Mouse (Mus musculus) E14TG2a.4 (cell line): ENCODE measurements at regions not wholly inside any gene's neighbourhood (a gene's known extent, or its start where the extent isn't known, plus 50 kb on each side); places are given as distances from the start of the nearest gene placed in this dataset.

Experiments used
- H3K27me3 ChIP-seq: 2 replicates; pipeline ENCODE4 v1.6.1; 2014; ENCODE audit warnings: low read length, control low read depth; ENCODE audit not compliant: insufficient read depth
- H3K36me3 ChIP-seq: 2 replicates; pipeline ENCODE4 v1.6.1; 2014; ENCODE audit warnings: low read length, control low read depth; ENCODE audit not compliant: insufficient read depth
- H3K4me1 ChIP-seq: replicated peaks from 2 replicates; pipeline ENCODE4 v1.6.1; 2014; ENCODE audit warnings: low read depth, low read length, control low read depth
- H3K4me3 ChIP-seq: replicated peaks from 2 replicates; pipeline ENCODE4 v1.5.1; 2014; ENCODE audit warnings: mild to moderate bottlenecking, low read length
- H3K9me3 ChIP-seq: 2 replicates; pipeline ENCODE4 v1.6.1; 2014; ENCODE audit warnings: low read length, control low read depth
- CTCF ChIP-seq: conservative IDR thresholded peaks from 2 replicates; pipeline ENCODE4 v1.5.1; 2014; ENCODE audit warnings: low read length
- NANOG ChIP-seq: IDR thresholded peaks from 2 replicates; pipeline ENCODE4 v1.6.1; 2014; ENCODE audit warnings: borderline replicate concordance, low read length, mixed read lengths
- POU5F1 ChIP-seq: IDR thresholded peaks from 2 replicates; pipeline ENCODE4 v1.6.1; 2014; ENCODE audit warnings: low read length, borderline replicate concordance

DNA sequence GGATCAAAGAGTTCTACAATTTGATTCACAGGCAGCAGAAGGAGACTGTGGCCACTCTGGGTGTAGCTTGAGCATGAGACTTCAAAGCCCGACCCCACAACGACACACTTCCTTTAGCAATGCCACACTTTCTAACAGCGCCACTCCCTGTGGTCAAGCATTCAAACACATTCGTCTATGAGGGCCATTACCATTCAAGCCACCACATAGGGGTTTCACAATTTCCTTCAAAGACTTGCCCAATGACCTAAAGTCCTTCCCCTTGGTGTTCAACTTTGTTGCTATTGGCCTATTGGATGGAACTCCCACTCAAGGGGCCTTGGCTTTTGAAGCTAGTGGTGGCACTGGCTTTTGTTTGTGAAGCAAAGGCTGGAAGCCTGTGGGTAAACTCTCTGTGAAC lies 91.1 kb upstream of the 1700024P04Rik start:
- H3K4me3 ChIP-seq = no peak overlapping the region
- H3K27me3 ChIP-seq = no peaks in the 10 kb centered on the region
- peaks cover 9% of the 10 kb centered on the region; the same call in 1 of the 2 replicates for H3K4me1 ChIP-seq
- TF ChIP-seq NANOG (no peak), POU5F1 (no peak), CTCF (no peak)
- H3K9me3 ChIP-seq = no peaks in the 10 kb centered on the region
- no peaks in the 10 kb centered on the region for H3K36me3 ChIP-seq

- Histone ChIP-seq H3K9me3 (no peaks in the 10 kb centered on the region), H3K27me3 (no peaks in the 10 kb centered on the region), H3K4me3 (no peak overlapping the region), H3K36me3 (no peaks in the 10 kb centered on the region), H3K4me1 (peaks cover 9% of the 10 kb centered on the region; the same call in 1 of the 2 replicates)
- TF ChIP-seq NANOG (no peak), CTCF (no peak), POU5F1 (no peak)
Measured at GRCm38 (mm10) chr13:99071821-99072414, 87.6 kb upstream of the 1700024P04Rik start.

DNA sequence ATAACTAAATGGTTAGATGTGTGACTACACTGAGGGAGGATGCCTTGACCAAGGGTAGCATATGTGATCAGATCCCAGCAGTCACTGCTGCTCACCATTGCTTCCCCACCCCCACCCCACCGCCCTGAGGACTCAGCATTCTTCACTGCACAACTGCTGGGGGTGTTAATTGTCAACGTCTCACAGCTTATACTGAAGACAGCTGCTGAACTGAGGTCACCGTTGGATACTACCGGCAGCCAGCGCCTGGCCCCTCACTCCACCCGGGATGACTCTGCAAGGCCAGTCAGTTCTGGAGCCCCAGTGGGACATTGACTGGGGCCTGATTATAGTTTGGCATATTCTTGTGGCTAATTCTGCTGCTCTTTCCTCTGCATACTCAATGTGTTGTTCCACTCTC lies 87.0 kb upstream of the 1700024P04Rik start:
- Histone ChIP-seq H3K9me3 (no peaks in the 10 kb centered on the region), H3K4me3 (no peak overlapping the region), H3K36me3 (no peaks in the 10 kb centered on the region), H3K27me3 (no peaks in the 10 kb centered on the region), H3K4me1 (peaks cover 9% of the 10 kb centered on the region; the same call in 1 of the 2 replicates)
- TF ChIP-seq CTCF = no peak
- no peak for TF ChIP-seq POU5F1
- TF ChIP-seq NANOG = no peak

DNA sequence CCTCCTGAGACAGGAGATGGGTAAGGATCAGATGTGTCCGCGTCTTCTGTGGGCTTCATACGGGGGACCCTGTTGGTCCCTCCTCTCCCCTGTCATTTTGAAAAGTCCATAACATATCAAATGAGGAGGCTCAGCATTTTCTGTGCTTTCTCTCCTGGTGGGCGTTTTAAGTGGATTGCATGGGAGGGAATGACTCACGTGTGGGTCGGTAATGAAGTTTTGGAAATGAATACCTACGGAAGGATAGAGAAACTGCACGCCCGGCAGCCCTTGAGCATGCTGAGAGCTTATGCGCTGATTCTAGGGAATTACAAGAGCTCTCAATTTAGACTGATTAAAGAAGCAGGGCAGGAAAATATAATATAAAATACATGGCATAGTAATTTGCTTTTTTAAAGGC lies 85.4 kb upstream of the 1700024P04Rik start:
- Histone ChIP-seq H3K36me3 (no peaks in the 10 kb centered on the region), H3K4me3 (no peak overlapping the region), H3K4me1 (peaks cover 4% of the 10 kb centered on the region; the same call in 1 of the 2 replicates), H3K9me3 (no peaks in the 10 kb centered on the region), H3K27me3 (no peaks in the 10 kb centered on the region)
- no peak for TF ChIP-seq CTCF

DNA sequence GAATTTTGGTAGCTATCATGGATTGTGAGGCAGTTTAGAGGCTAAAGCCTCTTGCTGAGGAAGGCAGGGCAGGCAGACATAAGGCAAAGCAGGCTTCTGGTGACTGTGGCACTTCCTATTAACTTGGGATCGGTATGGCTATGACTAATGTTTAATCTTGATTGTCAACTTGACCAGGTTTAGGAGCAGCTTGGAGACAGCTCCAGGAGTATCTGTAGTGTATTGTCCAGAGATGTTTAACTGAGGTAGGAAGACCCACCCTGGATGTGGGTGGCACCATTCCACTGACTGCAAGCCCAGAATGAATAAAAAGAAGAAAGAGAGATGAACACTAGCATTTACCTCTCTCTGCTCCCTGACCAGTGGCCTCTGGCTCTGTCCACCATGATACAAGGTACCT lies 83.1 kb upstream of the 1700024P04Rik start:
- no peaks in the 10 kb centered on the region for H3K9me3 ChIP-seq

GRCm38 (mm10) chr13:99063431-99063830 lies 79.1 kb upstream of the 1700024P04Rik start:
- Histone ChIP-seq H3K27me3 (no peaks in the 10 kb centered on the region), H3K36me3 (no peaks in the 10 kb centered on the region), H3K4me3 (no peak overlapping the region), H3K9me3 (no peaks in the 10 kb centered on the region), H3K4me1 (no peaks in the 10 kb centered on the region)
- TF ChIP-seq POU5F1 (no peak), CTCF (no peak), NANOG (no peak)

More for the DNA sequence above, 83.1 kb upstream of the 1700024P04Rik start:
- Histone ChIP-seq H3K36me3 (no peaks in the 10 kb centered on the region), H3K27me3 (no peaks in the 10 kb centered on the region), H3K4me3 (no peak overlapping the region), H3K4me1 (peaks cover 4% of the 10 kb centered on the region; the same call in 1 of the 2 replicates)
- no peak for TF ChIP-seq CTCF
- no peak for TF ChIP-seq POU5F1

DNA sequence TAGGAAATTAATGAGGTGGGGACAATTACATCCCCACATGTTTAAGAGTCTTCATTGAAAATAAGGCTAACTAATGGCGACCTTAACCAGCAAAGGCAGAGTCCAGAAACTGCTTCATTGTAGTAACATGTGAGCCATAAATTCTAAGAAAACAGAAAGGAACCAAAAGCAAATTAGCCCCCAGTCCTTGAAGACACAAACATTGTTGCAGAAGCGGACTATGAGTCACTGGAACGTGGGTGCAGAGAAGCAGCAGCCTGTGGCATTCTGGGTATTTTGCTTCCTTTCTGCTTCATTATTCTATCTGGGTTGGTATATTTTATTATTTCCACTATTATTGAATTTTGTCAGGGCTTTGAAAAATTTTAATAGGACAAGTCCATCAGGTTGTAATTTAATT lies 78.6 kb upstream of the 1700024P04Rik start:
- H3K36me3 ChIP-seq = no peaks in the 10 kb centered on the region
- H3K4me1 ChIP-seq = no peaks in the 10 kb centered on the region
- H3K4me3 ChIP-seq = no peak overlapping the region
- H3K27me3 ChIP-seq = no peaks in the 10 kb centered on the region
- no peak for TF ChIP-seq CTCF
- no peak for TF ChIP-seq NANOG
- TF ChIP-seq POU5F1 = no peak
- H3K9me3 ChIP-seq = no peaks in the 10 kb centered on the region

DNA sequence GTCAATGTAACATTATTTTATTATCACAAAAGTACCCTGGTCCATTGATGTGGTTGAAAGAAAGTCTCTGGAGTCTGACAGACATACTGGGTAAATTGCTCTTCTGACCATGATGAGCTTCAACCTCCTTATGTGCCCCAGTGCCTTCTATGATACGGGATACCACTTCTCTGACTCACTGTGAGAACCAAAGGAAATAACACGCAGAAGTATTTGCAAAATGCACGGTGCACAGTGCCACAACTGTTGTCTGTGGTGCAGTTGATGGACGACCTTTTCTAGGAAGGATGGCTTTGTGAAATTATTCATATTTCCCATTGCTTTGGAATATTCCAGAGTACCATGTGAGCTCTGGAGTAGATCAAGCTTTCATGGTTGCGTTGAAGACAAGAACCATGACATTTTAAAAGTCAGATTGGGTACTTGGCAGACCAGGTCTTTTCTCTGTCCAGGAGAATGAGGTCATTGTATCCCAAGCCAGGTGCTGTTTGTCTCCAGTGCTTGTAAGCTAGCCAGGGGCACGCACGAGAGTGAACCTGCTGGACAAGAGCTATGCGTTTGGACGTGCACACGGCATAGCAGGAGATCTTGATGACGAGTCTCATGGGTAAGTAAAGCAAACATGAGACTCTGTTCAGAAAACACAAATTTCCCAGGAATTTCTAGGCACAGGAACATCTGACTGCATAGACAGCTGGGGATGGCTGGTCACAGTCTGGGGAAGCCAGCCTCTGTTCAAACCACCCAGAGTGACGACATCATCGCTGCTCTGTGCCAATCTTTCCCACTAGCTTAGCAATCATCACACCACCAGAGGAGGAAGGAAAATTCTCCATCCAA lies 74.0 kb upstream of the 1700024P04Rik start:
- Histone ChIP-seq H3K27me3 (0 out of 2 replicates have a peak, but pooled peaks cover 7% of the 10 kb centered on the region), H3K36me3 (no peaks in the 10 kb centered on the region), H3K4me3 (no peak overlapping the region), H3K4me1 (peaks cover 5% of the 10 kb centered on the region; the same call in 1 of the 2 replicates), H3K9me3 (no peaks in the 10 kb centered on the region)
- TF ChIP-seq CTCF (no peak), POU5F1 (no peak), NANOG (no peak)

DNA sequence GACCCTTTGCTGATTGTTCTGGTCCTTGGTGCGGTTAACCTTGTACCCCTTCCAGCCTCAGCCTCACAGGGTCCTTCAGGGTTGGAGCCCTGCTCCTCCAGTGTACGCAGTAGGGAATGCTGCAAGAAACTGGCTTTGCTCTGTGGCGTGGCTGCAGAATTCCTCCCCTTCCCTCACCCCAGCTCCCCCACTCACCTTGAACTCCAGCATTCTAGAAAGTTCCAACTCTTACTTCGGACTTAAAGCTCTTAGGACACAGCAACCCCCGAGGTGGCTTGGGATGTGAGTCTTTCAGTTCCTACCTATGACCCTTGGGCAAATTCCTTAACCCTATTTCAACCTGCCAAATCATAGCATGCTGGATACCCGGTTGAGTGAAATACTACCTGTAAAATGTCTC lies 73.3 kb upstream of the 1700024P04Rik start:
- H3K36me3 ChIP-seq = no peaks in the 10 kb centered on the region
- H3K27me3 ChIP-seq = 0 out of 2 replicates have a peak, but pooled peaks cover 7% of the 10 kb centered on the region
- TF ChIP-seq POU5F1 (no peak), NANOG (no peak), CTCF (no peak)
- no peak overlapping the region for H3K4me3 ChIP-seq
- H3K9me3 ChIP-seq = no peaks in the 10 kb centered on the region
- peaks cover 5% of the 10 kb centered on the region; the same call in 1 of the 2 replicates for H3K4me1 ChIP-seq
